Mouse (Mus musculus) heart, postnatal 10 days (tissue): Measurements from ENCODE around the gene Spsb3. TPM values are rescaled to one million over a fixed set of nuclear protein-coding genes. Genes with fewer than 3 reads are reported as not detected.

Experiments used
- DNase-seq, 2 experiments: peaks; one replicate each; pipeline ENCODE4 v3.0.0; 2021
- intact Hi-C: fragments of 180-260 bp; cut with DNase I; formaldehyde crosslinking; loops from one replicate; pipeline ENCODE4 v1.15.1; 2025
- total RNA-seq, 2 experiments: library from RNA; stranded (reverse); gene quantifications; 2 replicates each; pipeline ENCODE4 v1.2.3; 2021

Gene Spsb3
- total RNA-seq, 2 experiments from 2014 or later: 41.3 to 45.8 TPM

GRCm38 (mm10) chr17:24895571-24896240, 9.3 kb downstream of the Spsb3 start:
- intact Hi-C loops: loop anchor here (5.0 kb wide), 1 partner anchor 158 kb away; the partner anchor contains the start of gene Msrb1
- no peak for DNase-seq

DNA sequence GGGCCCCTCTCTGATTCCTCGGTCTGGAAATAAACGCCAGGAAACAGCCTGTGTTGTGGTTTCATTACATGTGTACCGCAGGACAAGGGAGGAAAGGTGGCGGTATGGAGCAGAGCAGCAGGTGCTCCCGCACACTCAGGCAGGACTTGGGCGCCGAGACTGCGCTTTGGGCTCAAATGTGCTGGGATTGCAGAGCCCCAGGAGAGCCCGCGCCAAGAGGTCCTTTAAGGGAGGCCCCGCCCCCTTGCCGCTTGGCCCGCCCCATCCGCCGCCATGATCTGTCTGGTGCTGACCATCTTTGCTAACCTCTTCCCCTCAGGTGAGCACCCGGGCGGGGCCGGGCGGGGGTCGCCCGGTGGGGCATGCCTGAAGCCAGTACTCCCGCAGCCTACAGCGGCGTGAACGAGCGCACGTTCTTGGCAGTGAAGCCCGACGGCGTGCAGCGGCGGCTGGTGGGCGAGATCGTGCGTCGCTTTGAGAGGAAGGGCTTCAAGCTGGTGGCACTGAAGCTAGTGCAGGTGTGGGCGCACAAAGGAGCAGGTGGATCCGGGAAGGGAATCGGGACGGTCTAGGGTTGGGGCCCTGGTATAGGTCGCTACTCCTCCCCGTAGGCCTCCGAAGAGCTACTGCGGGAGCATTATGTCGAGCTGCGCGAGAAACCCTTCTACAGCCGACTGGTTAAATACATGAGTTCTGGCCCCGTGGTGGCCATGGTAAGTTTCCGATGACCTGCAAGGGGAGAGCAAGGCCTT, 10.0 kb downstream of the Spsb3 start, which contains the start of gene Nme3:
Gene Nme3, plus strand, starts transcription at position 260 of the 752 bp plus-strand sequence.
- peak; percentile 80 to 82 for DNase-seq
- intact Hi-C loops: loop anchor here (5.0 kb wide), 1 partner anchor 159 kb away; the partner anchor contains the start of gene Msrb1

GRCm38 (mm10) chr17:24896993-24897269, 10.5 kb downstream of the Spsb3 start:
- intact Hi-C loops: loop anchor here (5.0 kb wide), 1 partner anchor 160 kb away; the partner anchor contains the start of gene Msrb1
- no peak for DNase-seq

- no peak for DNase-seq
- intact Hi-C loops: loop anchor here (5.0 kb wide), 1 partner anchor 160 kb away; the partner anchor contains the start of gene Msrb1
These were observed 11.2 kb downstream of the Spsb3 start for GRCm38 (mm10) chr17:24897600-24897999.

GRCm38 (mm10) chr17:24898041-24898854, 11.8 kb downstream of the Spsb3 start:
- no peak for DNase-seq
- intact Hi-C loops: loop anchor here (5.0 kb wide), 1 partner anchor 161 kb away; the partner anchor contains the start of gene Msrb1

DNA sequence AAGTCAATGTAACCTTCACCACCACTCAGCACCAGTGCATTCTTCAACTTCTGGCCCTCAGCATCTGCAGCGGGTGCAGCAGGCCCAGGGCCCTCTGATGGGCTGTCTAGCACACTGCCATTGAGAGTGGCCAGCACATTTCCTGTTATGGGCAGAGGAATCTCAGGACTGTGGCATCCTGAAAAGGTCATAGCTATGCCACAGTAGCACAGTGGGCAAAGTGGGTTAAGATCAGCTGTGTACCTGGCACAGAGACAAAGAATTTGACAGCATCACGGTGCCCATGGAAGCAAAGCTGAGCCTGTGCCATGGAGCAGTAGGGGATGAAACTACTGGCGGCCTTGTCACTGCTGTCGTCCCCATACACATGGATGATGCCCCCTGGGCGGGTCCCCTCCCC, 12.7 kb downstream of the Spsb3 start:
- intact Hi-C loops: loop anchor here (5.0 kb wide), 1 partner anchor 162 kb away; the partner anchor contains the start of gene Msrb1
- DNase-seq: peak; percentile 80 to 83

DNA sequence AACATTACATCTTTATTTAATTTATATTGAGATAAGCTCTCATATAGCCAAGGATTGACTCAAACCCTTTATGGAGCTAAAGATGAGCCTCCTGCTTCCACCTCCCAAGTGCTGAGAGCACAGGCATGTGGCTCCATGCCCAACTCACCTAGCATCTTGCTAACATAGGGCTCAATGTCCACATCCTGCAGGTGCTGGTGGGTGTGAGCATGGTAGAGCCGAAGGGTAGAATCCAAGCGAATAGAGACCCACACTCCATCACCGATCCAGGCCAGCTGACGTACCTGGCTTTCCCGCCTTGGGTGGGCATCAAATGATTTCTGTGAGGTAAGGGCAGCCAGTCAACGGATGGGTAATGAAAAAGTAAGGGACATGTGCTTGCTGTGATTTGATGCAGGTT, 13.6 kb downstream of the Spsb3 start:
- no peak for DNase-seq
- intact Hi-C loops: no loop called here

- intact Hi-C loops: no loop called here
- DNase-seq: no peak
These were observed 15.7 kb downstream of the Spsb3 start for GRCm38 (mm10) chr17:24902124-24902523.

DNA sequence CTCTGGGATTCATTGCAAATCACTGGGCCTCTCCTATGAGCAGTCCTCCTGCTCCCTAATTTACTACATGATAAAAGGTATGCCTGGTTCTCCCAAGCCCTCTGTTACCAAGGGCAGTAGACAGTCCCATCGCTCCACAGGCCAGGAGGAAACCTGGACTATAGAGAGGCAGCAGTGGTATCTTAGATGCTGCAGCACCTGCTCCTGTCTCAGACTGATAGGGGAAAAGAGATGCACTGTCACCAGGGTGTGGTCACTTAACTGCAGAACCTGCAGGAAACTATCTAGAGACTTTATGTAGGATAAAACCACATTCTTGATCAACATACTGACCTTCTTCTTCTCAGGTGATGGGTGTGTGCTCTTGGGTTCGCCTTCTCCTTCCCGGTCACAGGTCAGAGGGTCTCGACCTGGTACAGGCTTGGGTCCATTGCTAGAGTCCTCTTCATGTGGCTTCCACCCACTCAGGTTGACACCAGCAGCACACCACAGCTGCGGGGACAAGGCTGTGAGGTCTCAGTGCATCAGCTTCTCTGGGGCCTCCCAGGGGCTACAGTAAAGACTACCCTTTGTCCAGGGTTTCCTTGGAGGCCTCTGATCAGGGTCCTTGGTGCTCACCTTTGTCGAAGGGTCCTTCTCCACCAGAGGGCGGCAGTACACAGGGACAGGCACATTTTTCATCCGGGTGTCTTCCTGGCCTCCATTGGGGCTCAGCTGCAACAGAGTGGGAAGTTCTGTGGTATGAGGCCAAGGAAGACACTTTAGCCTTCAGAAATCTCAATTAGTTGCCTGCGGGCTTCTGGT, 16.4 kb downstream of the Spsb3 start:
- DNase-seq: peak in 1 of 2 experiments; percentile 56
- intact Hi-C loops: no loop called here

DNA sequence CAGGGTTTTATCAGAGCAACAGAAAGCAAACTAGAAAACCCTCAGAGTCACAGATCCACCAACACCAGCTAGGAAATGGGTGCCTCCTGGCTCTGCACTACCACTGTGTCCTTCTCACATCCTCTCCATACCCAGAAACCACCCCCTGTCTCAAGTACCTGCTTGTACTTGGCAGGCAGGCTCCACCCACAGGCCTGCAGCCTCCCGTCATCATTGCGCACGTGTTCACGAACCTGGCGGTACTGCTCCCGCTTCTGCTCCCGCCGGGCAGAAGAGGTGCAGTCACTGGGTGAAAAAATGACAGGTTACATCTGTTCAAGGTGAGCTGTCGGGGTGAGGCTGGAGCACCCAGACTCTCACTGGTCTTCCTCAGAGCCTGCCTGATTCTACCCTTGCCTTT, 17.3 kb downstream of the Spsb3 start:
- no peak for DNase-seq
- intact Hi-C loops: no loop called here

GRCm38 (mm10) chr17:24907591-24907990, 21.1 kb downstream of the Spsb3 start:
- DNase-seq: no peak
- intact Hi-C loops: no loop called here

- intact Hi-C loops: no loop called here
- DNase-seq: no peak
These were observed 27.5 kb downstream of the Spsb3 start for GRCm38 (mm10) chr17:24913984-24914383.

DNA sequence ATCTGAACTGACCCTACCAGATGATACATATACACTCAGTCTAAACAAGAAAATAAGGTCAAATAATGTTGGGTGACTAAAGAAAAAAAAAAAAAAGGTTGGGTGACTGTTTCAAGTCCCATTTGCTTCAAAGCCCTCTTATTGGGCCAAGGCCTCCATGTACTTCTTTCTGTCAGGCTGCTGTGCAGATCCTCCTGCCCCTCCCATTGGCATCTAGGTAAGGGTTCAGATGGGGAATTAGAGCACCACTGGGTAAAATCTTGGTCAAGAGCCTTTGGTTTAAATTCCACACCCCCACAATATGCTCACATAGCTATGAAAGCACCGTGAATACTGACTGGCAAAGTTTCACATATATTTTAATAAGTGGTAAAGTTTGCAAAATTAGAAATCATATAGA, 36.8 kb downstream of the Spsb3 start:
- DNase-seq: no peak
- intact Hi-C loops: no loop called here

- intact Hi-C loops: no loop called here
- no peak for DNase-seq
These were observed 43.1 kb downstream of the Spsb3 start for GRCm38 (mm10) chr17:24929506-24929905.

DNA sequence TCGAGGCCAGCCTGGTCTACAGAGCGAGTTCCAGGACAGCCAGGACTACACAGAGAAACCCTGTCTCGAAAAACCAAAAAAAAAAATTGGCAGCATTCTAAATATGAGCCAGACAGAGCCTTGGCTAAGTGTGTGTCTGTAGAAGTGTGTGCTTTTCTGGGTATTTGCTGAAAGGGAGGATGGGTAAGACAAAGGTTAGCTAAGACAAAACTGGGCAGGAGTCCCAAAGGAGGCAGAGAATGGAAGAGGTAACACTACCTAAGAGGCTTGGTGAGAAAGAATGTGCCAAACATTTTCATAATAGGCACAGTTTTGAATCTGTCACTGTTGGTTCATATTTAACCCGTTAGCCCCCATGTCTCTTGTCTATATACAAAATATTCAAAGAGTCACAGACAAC, 46.0 kb downstream of the Spsb3 start:
- intact Hi-C loops: no loop called here
- DNase-seq: no peak

DNA sequence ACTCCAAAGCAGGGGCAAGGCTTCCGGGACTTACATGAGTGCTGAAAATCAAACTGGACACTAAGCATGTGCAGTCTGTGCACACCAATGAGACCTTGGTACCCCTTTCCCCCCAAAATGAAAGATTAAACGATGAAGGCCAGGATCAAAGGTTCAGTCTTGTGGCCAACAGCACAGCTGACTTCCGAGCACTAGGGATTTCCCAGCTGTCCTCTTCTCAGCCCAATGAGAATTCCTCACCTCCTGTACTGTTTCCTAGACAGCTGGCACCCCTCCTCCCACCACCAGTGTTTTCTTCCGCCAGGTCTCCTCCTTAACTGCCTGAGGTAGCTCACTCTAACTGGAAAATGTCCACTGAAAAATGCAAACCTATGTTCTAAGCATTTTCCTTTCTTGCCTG, 46.7 kb downstream of the Spsb3 start:
- DNase-seq: no peak
- intact Hi-C loops: no loop called here

GRCm38 (mm10) chr17:24934926-24935325, 48.5 kb downstream of the Spsb3 start:
- intact Hi-C loops: no loop called here

GRCm38 (mm10) chr17:24935666-24936065, 49.2 kb downstream of the Spsb3 start:
- no peak for DNase-seq
- intact Hi-C loops: no loop called here

More at GRCm38 (mm10) chr17:24934926-24935325, 48.5 kb downstream of the Spsb3 start:
- DNase-seq: no peak

DNA sequence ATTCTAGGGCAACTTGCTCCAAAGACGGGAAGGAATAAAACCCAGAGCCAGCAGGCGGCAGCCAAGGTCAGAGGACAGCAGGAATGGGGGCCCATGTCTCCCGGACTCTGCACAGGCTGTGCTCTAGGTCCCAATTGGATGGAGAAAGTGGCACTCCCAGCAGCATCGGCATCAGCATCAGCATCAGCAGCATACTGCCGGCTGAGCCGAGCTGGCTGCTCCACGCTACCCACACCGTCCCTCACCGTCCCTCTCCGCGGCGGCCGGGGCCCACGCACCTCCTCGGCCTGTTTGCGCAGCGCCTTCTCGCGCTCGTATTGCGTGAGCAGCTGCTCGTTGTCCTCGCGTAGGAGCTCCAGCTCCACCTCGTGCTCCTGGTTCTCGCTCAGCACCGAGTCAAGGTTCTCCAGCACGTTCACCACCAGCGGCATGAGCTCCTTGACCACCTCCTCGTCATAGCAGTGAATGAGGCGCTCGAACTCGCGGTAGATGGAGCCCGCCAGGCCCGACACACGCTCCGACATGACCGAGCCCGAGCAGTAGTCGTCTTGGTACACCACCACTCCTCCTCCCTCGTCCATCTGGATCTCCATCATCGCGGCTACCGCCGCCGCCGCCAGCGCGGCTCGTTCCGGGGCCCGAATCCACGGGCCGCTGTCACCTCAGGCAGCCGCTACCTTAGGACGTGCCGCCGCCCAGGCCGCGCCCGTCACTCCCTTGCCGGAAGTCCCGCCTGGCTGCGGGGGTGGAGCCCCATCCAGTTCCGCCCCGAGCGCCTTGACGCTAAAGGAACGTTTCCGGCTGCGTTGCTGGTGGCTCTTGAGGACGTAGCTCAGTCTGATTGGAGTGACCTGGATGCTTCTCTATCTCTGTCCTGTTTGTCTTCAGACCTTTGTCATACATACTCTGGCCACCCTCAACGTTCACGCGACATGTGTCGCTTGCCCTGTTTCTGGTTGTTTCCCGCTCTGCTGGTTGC, 50.1 kb downstream of the Spsb3 start, which contains the start of gene Mapk8ip3:
Gene Mapk8ip3, minus strand, starts transcription at position 719 of the 979 bp plus-strand sequence.
- intact Hi-C loops: no loop called here
- peak; percentile 97 to 98 for DNase-seq
